In genomic region chr12:108233736-108234135, GRCm38 (mm10) we compare ENCODE assay signal across 27 mouse cellular contexts. TPM values are rescaled to one million over a fixed set of nuclear protein-coding genes. Genes with fewer than 3 reads are reported as not detected.
A peak's percentile ranks its signal among the peaks of the same experiment; 100 is the strongest.
DNase-seq lines count a peak whose midpoint lies in the region; ATAC-seq lines count a peak whose summit lies in the region.
"Had no signal": no experiment of that assay in that cellular context is flagged by ENCODE, and none has a peak within 500 bp of the region (broad histone marks: within the 10 kb centered on the region; RNA-seq: fewer than 3 reads in every experiment).

No protein-coding gene starts in this region.

- 0 out of 2 replicates have a peak overlapping the region, but pooled peaks have one; percentile 4 for H3K9ac ChIP-seq in heart, embryonic 12.5 days
- no peak overlapping the region for H3K9ac ChIP-seq in kidney, embryonic 14.5 days (ENCODE audit: low read depth, low read length)
- H3K9ac ChIP-seq in intestine, embryonic 16.5 days (ENCODE audit: low read depth, low read length) = 0 out of 2 replicates have a peak overlapping the region, but pooled peaks have one; percentile 2
- H3K9ac ChIP-seq in stomach, embryonic 16.5 days (ENCODE audit: low read length) = no peak overlapping the region; the same call in 1 of the 2 replicates
- H3K9ac ChIP-seq in hindbrain, embryonic 13.5 days = no peak overlapping the region
- H3K9ac ChIP-seq: embryonic facial prominence, embryonic 15.5 days; kidney, embryonic 15.5 days; limb, embryonic 15.5 days; liver, embryonic 15.5 days; lung, embryonic 14.5 days; midbrain, embryonic 15.5 days had no signal

- DNase-seq in heart, postnatal 36 days = no peak
- peak; percentile 74 for DNase-seq in kidney, adult 9 months
- DNase-seq: adrenal gland, postnatal 36 days; cerebellum, adult 2 months; cerebellum, postnatal 25 days; gastrocnemius, postnatal 14 days; heart, postnatal 14 days; layer of hippocampus, adult 9-11 months; lung, embryonic 14.5 days; lung, postnatal 14 days; right cerebral cortex, postnatal 25 days; thymus, postnatal 14 days had no signal

- H3K27me3 ChIP-seq in heart, embryonic 12.5 days (replicated peaks) = no peaks in the 10 kb centered on the region
- no peaks in the 10 kb centered on the region for H3K27me3 ChIP-seq in kidney, embryonic 14.5 days (ENCODE audit: control insufficient read depth, insufficient read depth, low read length)
- no peaks in the 10 kb centered on the region for H3K27me3 ChIP-seq in intestine, embryonic 16.5 days (replicated peaks; ENCODE audit: control insufficient read depth, insufficient read depth, low read length)
- no peaks in the 10 kb centered on the region for H3K27me3 ChIP-seq in stomach, embryonic 16.5 days (ENCODE audit: control insufficient read depth, insufficient read depth, low read length)
- no peaks in the 10 kb centered on the region for H3K27me3 ChIP-seq in hindbrain, embryonic 13.5 days
- H3K27me3 ChIP-seq: embryonic facial prominence, embryonic 15.5 days; kidney, embryonic 15.5 days; limb, embryonic 15.5 days; liver, embryonic 15.5 days; midbrain, embryonic 15.5 days had no signal

- H3K27ac ChIP-seq in heart, embryonic 12.5 days (ENCODE audit: poor library complexity, severe bottlenecking) = no peak overlapping the region
- H3K27ac ChIP-seq in kidney, embryonic 14.5 days (ENCODE audit: low read depth, low read length) = no peak overlapping the region
- peak overlapping the region; percentile 79 for H3K27ac ChIP-seq in intestine, embryonic 16.5 days (ENCODE audit: low read length)
- H3K27ac ChIP-seq in stomach, embryonic 16.5 days (ENCODE audit: low read length) = peak overlapping the region; percentile 73
- no peak overlapping the region for H3K27ac ChIP-seq in hindbrain, embryonic 13.5 days
- H3K27ac ChIP-seq: embryonic facial prominence, embryonic 10.5 days; embryonic facial prominence, embryonic 15.5 days; hindbrain, postnatal 0 days; kidney, embryonic 15.5 days; limb, embryonic 10.5 days; limb, embryonic 15.5 days; liver, embryonic 15.5 days; midbrain, embryonic 15.5 days had no signal

- WGBS in heart, embryonic 12.5 days = 78% methylated on average over 6 of the region's 6 CpGs
- WGBS in kidney, embryonic 14.5 days = 74% methylated on average over 6 of the region's 6 CpGs
- 69% methylated on average over 6 of the region's 6 CpGs for WGBS in intestine, embryonic 16.5 days
- WGBS in stomach, embryonic 16.5 days = 81% methylated on average over 6 of the region's 6 CpGs
- 93% methylated on average over 6 of the region's 6 CpGs for WGBS in hindbrain, embryonic 13.5 days

- no peaks in the 10 kb centered on the region for H3K36me3 ChIP-seq in heart, embryonic 12.5 days
- no peaks in the 10 kb centered on the region for H3K36me3 ChIP-seq in kidney, embryonic 14.5 days (ENCODE audit: control insufficient read depth, insufficient read depth, low read length)
- no peaks in the 10 kb centered on the region for H3K36me3 ChIP-seq in intestine, embryonic 16.5 days (ENCODE audit: control insufficient read depth, insufficient read depth, low read length)
- no peaks in the 10 kb centered on the region for H3K36me3 ChIP-seq in stomach, embryonic 16.5 days (ENCODE audit: control insufficient read depth, insufficient read depth, low read length)
- H3K36me3 ChIP-seq in hindbrain, embryonic 13.5 days = no peaks in the 10 kb centered on the region
- H3K36me3 ChIP-seq: embryonic facial prominence, embryonic 15.5 days; kidney, embryonic 15.5 days; limb, embryonic 10.5 days; limb, embryonic 15.5 days; liver, embryonic 15.5 days; midbrain, embryonic 15.5 days had no signal

- no peak for ATAC-seq in heart, embryonic 12.5 days (ENCODE audit: insufficient number of reproducible peaks, low FRiP score)
- no peak for ATAC-seq in kidney, embryonic 14.5 days (ENCODE audit: low FRiP score, low TSS enrichment)
- ATAC-seq in intestine, embryonic 16.5 days = peak; percentile 52
- ATAC-seq in stomach, embryonic 16.5 days (ENCODE audit: insufficient read depth, low FRiP score) = no peak
- ATAC-seq in hindbrain, embryonic 13.5 days (ENCODE audit: low FRiP score) = no peak
- ATAC-seq: CD4-positive, CD25-positive, alpha-beta regulatory T cell, adult 4 months; forebrain, embryonic 14.5 days; hindbrain, postnatal 0 days; midbrain, embryonic 15.5 days had no signal

- H3K9me3 ChIP-seq in heart, embryonic 12.5 days (replicated peaks) = no peaks in the 10 kb centered on the region
- no peaks in the 10 kb centered on the region for H3K9me3 ChIP-seq in kidney, embryonic 14.5 days (ENCODE audit: control insufficient read depth, low read length)
- H3K9me3 ChIP-seq in intestine, embryonic 16.5 days (ENCODE audit: control insufficient read depth, low read length) = no peaks in the 10 kb centered on the region
- no peaks in the 10 kb centered on the region for H3K9me3 ChIP-seq in stomach, embryonic 16.5 days (replicated peaks; ENCODE audit: control insufficient read depth, low read length)
- no peaks in the 10 kb centered on the region for H3K9me3 ChIP-seq in hindbrain, embryonic 13.5 days
- H3K9me3 ChIP-seq: embryonic facial prominence, embryonic 10.5 days; embryonic facial prominence, embryonic 15.5 days; kidney, embryonic 15.5 days; limb, embryonic 10.5 days; limb, embryonic 15.5 days; liver, embryonic 15.5 days; midbrain, embryonic 15.5 days had no signal

- intact Hi-C loops in heart, postnatal 36 days (cut with DNase I) = loop anchor here (2.0 kb wide), 2 partner anchors 17 to 41 kb away; partner anchors contain the start of gene Ccdc85c

- H3K4me3 ChIP-seq in heart, embryonic 12.5 days = no peak overlapping the region
- H3K4me3 ChIP-seq in kidney, embryonic 14.5 days (ENCODE audit: low read length) = no peak overlapping the region
- H3K4me3 ChIP-seq in intestine, embryonic 16.5 days (ENCODE audit: low read length) = no peak overlapping the region
- H3K4me3 ChIP-seq in stomach, embryonic 16.5 days (replicated peaks; ENCODE audit: low read length) = no peak overlapping the region
- no peak overlapping the region for H3K4me3 ChIP-seq in hindbrain, embryonic 13.5 days
- H3K4me3 ChIP-seq: embryonic facial prominence, embryonic 10.5 days; embryonic facial prominence, embryonic 15.5 days; kidney, embryonic 15.5 days; limb, embryonic 10.5 days; limb, embryonic 15.5 days; liver, embryonic 15.5 days; midbrain, embryonic 15.5 days had no signal

- H3K4me1 ChIP-seq in heart, embryonic 12.5 days (replicated peaks) = peaks cover 85% of the 10 kb centered on the region
- H3K4me1 ChIP-seq in kidney, embryonic 14.5 days (ENCODE audit: control insufficient read depth, insufficient read depth, low read length) = peaks cover 37% of the 10 kb centered on the region
- H3K4me1 ChIP-seq in intestine, embryonic 16.5 days (ENCODE audit: control insufficient read depth, insufficient read depth, low read length) = peaks cover 73% of the 10 kb centered on the region
- H3K4me1 ChIP-seq in stomach, embryonic 16.5 days (ENCODE audit: control insufficient read depth, insufficient read depth, low read length) = peaks cover 24% of the 10 kb centered on the region
- H3K4me1 ChIP-seq in hindbrain, embryonic 13.5 days (replicated peaks) = peaks cover 80% of the 10 kb centered on the region

- H3K4me2 ChIP-seq in heart, embryonic 12.5 days = no peak overlapping the region
- H3K4me2 ChIP-seq in kidney, embryonic 14.5 days (replicated peaks; ENCODE audit: low read depth, low read length) = no peak overlapping the region
- no peak overlapping the region for H3K4me2 ChIP-seq in intestine, embryonic 16.5 days (ENCODE audit: low read depth, low read length)
- no peak overlapping the region for H3K4me2 ChIP-seq in stomach, embryonic 16.5 days (ENCODE audit: low read depth, low read length)
- no peak overlapping the region for H3K4me2 ChIP-seq in hindbrain, embryonic 13.5 days
- H3K4me2 ChIP-seq: embryonic facial prominence, embryonic 15.5 days; kidney, embryonic 15.5 days; limb, embryonic 15.5 days; liver, embryonic 15.5 days; lung, embryonic 14.5 days; midbrain, embryonic 15.5 days had no signal

RNA-seq across cellular contexts. Expression of gene Ccdc85c, which starts 41.5 kb away (rescaled TPM):
- 5.9 and 6.0 TPM in 2 replicates for polyA plus RNA-seq in heart, embryonic 12.5 days (2016; fragmentation: Nextera tagmentation; extraction: Ambion mirVana)
- 10 to 100 TPM; 33.6 to 38.9 TPM for total RNA-seq in heart, postnatal 36 days (2021)
- polyA plus RNA-seq in kidney, embryonic 14.5 days (2014; fragmentation: Nextera tagmentation; extraction: Ambion mirVana) = 9.9 and 11.0 TPM in 2 replicates
- 4.8 and 7.1 TPM in 2 replicates for polyA plus RNA-seq in intestine, embryonic 16.5 days (2015; fragmentation: Nextera tagmentation; extraction: Ambion mirVana)
- polyA plus RNA-seq in stomach, embryonic 16.5 days (2015; fragmentation: Nextera tagmentation; extraction: Ambion mirVana) = 6.5 and 6.9 TPM in 2 replicates
- 17.3 and 17.7 TPM in 2 replicates for polyA plus RNA-seq in hindbrain, embryonic 13.5 days (2015; fragmentation: Nextera tagmentation; extraction: Ambion mirVana)

RNA-seq across cellular contexts. Expression of gene Ccnk, which starts 54.4 kb away (rescaled TPM):
- 2.0 and 2.7 TPM in 2 replicates for polyA plus RNA-seq in heart, embryonic 12.5 days (2016; fragmentation: Nextera tagmentation; extraction: Ambion mirVana)
- total RNA-seq in heart, postnatal 36 days (2021) = 10 to 100 TPM; 28.8 to 30.5 TPM
- 6.9 and 8.1 TPM in 2 replicates for polyA plus RNA-seq in kidney, embryonic 14.5 days (2014; fragmentation: Nextera tagmentation; extraction: Ambion mirVana)
- 1.9 and 2.2 TPM in 2 replicates for polyA plus RNA-seq in intestine, embryonic 16.5 days (2015; fragmentation: Nextera tagmentation; extraction: Ambion mirVana)
- polyA plus RNA-seq in stomach, embryonic 16.5 days (2015; fragmentation: Nextera tagmentation; extraction: Ambion mirVana) = 1.8 and 2.5 TPM in 2 replicates
- polyA plus RNA-seq in hindbrain, embryonic 13.5 days (2015; fragmentation: Nextera tagmentation; extraction: Ambion mirVana) = 3.8 and 4.0 TPM in 2 replicates

RNA-seq across cellular contexts. Expression of gene Setd3, which starts 54.6 kb away (rescaled TPM):
- 83.1 and 83.3 TPM in 2 replicates for polyA plus RNA-seq in heart, embryonic 12.5 days (2016; fragmentation: Nextera tagmentation; extraction: Ambion mirVana)
- total RNA-seq in heart, postnatal 36 days (2021) = 10 to 100 TPM; 83.9 to 91.6 TPM
- polyA plus RNA-seq in kidney, embryonic 14.5 days (2014; fragmentation: Nextera tagmentation; extraction: Ambion mirVana) = 49.4 and 77.7 TPM in 2 replicates
- polyA plus RNA-seq in intestine, embryonic 16.5 days (2015; fragmentation: Nextera tagmentation; extraction: Ambion mirVana) = 89.8 and 90.8 TPM in 2 replicates
- polyA plus RNA-seq in stomach, embryonic 16.5 days (2015; fragmentation: Nextera tagmentation; extraction: Ambion mirVana) = 89.2 and 93.0 TPM in 2 replicates
- polyA plus RNA-seq in hindbrain, embryonic 13.5 days (2015; fragmentation: Nextera tagmentation; extraction: Ambion mirVana) = 99.7 and 102 TPM in 2 replicates

Comparison
In these comparisons a context has a peak if more than half of its experiments do, and no peak if none do; other contexts are left out.
1. H3K27ac ChIP-seq: peak in intestine, embryonic 16.5 days (single experiment) and stomach, embryonic 16.5 days (single experiment); none in heart, embryonic 12.5 days (single experiment), kidney, embryonic 14.5 days (single experiment) and hindbrain, embryonic 13.5 days (single experiment).
2. H3K9ac ChIP-seq: peak in heart, embryonic 12.5 days (single experiment) and intestine, embryonic 16.5 days (single experiment); none in kidney, embryonic 14.5 days (single experiment), stomach, embryonic 16.5 days (single experiment) and hindbrain, embryonic 13.5 days (single experiment).